Mouse (Mus musculus): ENCODE measurements around the gene Gm21974. TPM values are rescaled to one million over a fixed set of nuclear protein-coding genes. Genes with fewer than 3 reads are reported as not detected.
"Not testable (repeated sequence)": the region's sequence is repeated elsewhere in the genome, so short reads cannot be mapped to it uniquely, and the experiment has no call there.

The Gm21974 gene
- polyA plus RNA-seq, 1 experiment from 2014 or later, result not detected

DNA sequence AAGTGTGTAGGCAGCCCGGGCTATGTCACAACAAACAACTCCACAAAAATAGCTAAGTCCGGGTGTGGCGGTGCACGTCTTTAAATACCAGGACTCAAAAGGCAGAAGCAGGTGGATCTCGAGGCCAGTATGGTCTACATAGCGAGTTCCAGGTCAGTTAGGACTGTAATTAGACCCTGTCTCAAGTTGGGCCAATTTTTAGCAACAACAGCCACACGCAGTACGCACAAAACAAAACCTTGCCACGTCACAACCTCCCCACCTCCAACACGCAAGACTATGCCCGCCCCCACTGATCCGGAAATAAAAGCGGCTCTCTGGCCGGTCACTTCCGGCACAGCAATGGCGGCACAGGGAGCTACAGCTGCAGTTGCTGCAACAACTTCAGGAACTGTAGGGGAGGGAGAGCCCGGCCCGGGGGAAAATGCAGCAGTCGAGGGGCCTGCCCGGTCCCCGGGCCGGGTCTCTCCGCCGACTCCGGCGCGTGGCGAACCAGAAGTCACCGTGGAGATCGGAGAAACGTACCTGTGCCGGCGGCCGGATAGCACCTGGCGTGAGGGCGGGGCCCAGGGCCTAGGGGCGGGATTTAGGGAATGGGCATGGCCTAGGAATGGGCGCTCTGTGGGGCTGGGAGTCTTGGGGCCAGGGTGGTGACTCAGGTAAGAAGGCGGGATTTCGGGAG lies 17.1 kb upstream of the Gm21974 start, which contains the start of gene Kat8:
Gene Kat8 (plus strand): TSS at position 327 of the 682 bp plus-strand sequence.
- H3K4me3 ChIP-seq (replicated peaks), result peak within 1 kb of the TSS; percentile 75
- ATAC-seq, result peak; percentile 98
- H3K9me3 ChIP-seq, result no peaks in the 10 kb centered on the region
- H3K27ac ChIP-seq, result peak within 1 kb of the TSS; percentile 80
- H3K9ac ChIP-seq, result peak within 1 kb of the TSS; percentile 80
- peaks cover 26% of the 10 kb centered on the region for H3K36me3 ChIP-seq
- H3K4me2 ChIP-seq (replicated peaks), result peak within 1 kb of the TSS; percentile 66
- no peaks in the 10 kb centered on the region for H3K27me3 ChIP-seq (replicated peaks)
- WGBS, result 1% methylated on average over 40 of the region's 40 CpGs
- H3K4me1 ChIP-seq (replicated peaks), result 0 out of 2 replicates have a peak, but pooled peaks cover 6% of the 10 kb centered on the region

DNA sequence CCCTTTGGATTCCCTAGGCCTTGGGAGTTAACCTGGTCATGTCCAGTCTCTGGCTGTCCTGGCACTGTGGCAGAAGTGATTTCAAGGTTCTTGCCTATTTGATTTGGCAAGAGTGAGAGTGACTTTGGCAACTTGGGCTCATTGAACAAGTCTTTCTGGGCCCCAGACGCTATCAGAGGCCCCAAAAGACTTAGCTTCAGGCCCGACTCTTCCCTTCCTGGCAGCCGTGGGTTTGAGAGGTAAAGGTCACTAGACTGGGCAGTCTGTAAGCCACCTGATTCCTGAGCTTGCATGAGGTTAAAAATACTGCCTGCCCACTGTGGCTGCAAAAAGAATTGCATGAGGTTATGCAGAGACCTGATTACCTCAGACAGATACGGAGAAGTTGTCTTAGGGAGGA lies 13.4 kb upstream of the Gm21974 start:
- Histone ChIP-seq H3K36me3 (peaks cover 37% of the 10 kb centered on the region), H3K9ac (no peak overlapping the region), H3K9me3 (no peaks in the 10 kb centered on the region), H3K4me3 (replicated peaks) (no peak overlapping the region), H3K4me1 (replicated peaks) (peaks cover 19% of the 10 kb centered on the region), H3K27ac (no peak overlapping the region), H3K4me2 (replicated peaks) (no peak overlapping the region), H3K27me3 (replicated peaks) (no peaks in the 10 kb centered on the region)
- no peak for ATAC-seq
- WGBS, result 88% methylated on average over 4 of the region's 4 CpGs

DNA sequence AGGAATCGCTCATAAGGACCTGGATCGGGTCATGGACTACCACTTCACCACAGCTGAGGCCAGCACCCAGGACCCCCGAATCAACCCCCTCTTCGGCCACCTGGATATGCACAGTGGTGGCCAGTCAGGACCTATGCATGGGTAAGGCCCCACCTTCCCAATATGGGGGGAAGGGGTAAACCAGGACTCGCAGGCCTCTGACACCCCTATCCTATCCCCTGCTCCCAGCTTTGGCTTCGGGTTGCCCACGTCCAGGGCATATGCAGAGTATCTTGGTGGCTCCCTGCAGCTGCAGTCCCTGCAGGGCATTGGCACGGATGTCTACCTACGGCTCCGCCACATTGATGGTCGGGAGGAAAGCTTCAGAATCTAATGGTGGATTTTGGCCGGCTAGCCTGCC lies 12.7 kb upstream of the Gm21974 start:
- Histone ChIP-seq H3K36me3 (peaks cover 37% of the 10 kb centered on the region), H3K4me2 (replicated peaks) (no peak overlapping the region), H3K4me1 (replicated peaks) (peaks cover 16% of the 10 kb centered on the region), H3K9me3 (no peaks in the 10 kb centered on the region), H3K9ac (no peak overlapping the region), H3K4me3 (replicated peaks) (no peak overlapping the region), H3K27ac (no peak overlapping the region), H3K27me3 (replicated peaks) (no peaks in the 10 kb centered on the region)
- no peak for ATAC-seq
- WGBS, result 95% methylated on average over 12 of the region's 12 CpGs

DNA sequence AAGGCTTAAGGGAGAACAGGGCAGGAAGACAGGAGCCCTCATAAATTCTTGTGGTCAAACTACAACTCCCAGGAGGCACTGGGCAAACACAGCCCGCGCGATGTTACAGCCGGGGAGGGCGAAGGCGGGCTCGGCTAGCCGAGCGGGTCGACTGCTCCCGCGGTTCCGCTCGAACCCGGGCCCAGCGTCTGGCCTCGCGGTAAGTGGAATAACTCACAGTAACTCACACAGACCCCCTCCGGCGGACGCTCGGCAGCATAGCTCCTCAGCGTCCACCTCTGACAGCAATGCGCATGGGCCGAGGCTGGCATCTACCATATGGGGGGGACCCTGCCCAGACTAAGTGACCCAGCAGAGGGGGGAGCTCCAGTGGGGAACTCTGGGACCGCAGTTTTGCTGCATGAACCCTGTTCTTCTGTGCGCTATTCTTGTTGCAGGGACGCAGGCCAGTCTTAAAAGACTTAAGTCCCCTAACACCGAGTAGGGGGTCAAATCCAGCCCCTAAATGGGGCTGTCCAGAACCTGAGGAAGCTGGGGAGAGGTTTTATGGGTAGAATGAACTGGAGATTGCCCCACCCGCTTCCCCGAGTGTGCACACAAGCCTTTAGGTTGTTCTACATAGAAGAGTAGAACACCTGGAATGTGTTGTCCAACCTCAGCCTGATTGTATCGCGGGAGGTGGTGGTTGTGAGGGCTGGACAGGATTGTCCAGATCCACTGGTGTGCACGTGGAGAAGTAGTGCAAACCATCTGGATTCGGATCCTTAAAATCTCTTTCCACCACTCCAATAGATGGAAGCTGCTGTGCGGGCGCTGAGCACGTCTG lies 8.9 kb upstream of the Gm21974 start, which contains the start of gene Bckdk:
Gene Bckdk (plus strand): TSS at position 112 of the 826 bp plus-strand sequence.
- Histone ChIP-seq H3K27me3 (replicated peaks) (no peaks in the 10 kb centered on the region), H3K9me3 (no peaks in the 10 kb centered on the region), H3K4me3 (replicated peaks) (peak within 1 kb of the TSS; percentile 77), H3K4me2 (replicated peaks) (peak within 1 kb of the TSS; percentile 80), H3K36me3 (peaks cover 31% of the 10 kb centered on the region), H3K27ac (peak within 1 kb of the TSS; percentile 84), H3K4me1 (replicated peaks) (peaks cover 20% of the 10 kb centered on the region), H3K9ac (peak within 1 kb of the TSS; percentile 92)
- ATAC-seq, result peak; percentile 86
- 5% methylated on average over 38 of the region's 38 CpGs for WGBS

DNA sequence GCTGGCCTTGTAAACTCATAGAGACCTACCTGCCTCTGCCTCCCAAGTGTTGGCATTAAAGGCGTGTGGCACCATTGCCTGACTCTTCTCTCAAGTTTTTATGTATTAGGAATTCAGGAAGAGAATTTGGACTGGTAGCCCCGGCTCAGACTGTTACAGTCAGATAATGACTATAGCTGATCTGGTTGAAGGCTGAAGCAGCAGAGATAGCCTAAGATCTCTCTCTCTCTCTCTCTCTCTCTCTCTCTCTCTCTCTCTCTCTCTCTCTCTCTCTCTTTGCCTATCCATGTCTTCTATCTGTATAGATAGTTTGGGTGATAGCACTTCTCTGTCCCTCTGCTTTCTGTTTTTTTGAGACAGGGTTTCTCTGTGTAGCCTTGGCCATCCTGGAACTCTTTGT lies 6.5 kb upstream of the Gm21974 start:
- no peak overlapping the region for H3K4me3 ChIP-seq (replicated peaks)
- ATAC-seq, result no peak
- no peak overlapping the region for H3K4me2 ChIP-seq (replicated peaks)
- H3K9me3 ChIP-seq, result no peaks in the 10 kb centered on the region
- WGBS, result 78% methylated on average over 2 of the region's 2 CpGs
- H3K36me3 ChIP-seq, result peaks cover 14% of the 10 kb centered on the region
- no peak overlapping the region for H3K9ac ChIP-seq
- H3K4me1 ChIP-seq (replicated peaks), result peaks cover 20% of the 10 kb centered on the region
- H3K27ac ChIP-seq, result no peak overlapping the region
- H3K27me3 ChIP-seq (replicated peaks), result no peaks in the 10 kb centered on the region

DNA sequence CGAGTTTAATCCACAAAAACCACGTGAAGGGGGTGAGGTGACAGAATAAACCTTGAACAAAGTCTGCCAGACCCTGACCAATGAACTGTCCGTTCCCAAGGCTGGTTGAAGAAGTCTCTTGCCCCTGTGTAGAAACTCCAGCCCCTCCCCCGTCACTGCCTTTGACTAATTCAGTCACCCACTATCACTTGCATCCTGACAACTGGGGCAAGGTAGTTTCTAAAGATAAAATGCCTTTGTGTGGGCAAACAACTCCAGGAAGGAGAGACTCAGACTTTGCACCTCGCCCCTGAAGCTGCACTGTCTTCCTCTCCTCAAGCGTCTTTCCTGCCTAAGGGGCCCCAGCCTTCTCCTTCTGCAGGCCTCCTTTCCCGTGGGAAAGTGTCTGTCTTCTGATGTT lies 4.7 kb upstream of the Gm21974 start:
- H3K4me1 ChIP-seq (replicated peaks), result peaks cover 15% of the 10 kb centered on the region
- H3K4me3 ChIP-seq (replicated peaks), result no peak overlapping the region
- peak overlapping the region; percentile 41 for H3K4me2 ChIP-seq (replicated peaks)
- H3K9me3 ChIP-seq, result no peaks in the 10 kb centered on the region
- no peaks in the 10 kb centered on the region for H3K36me3 ChIP-seq
- 31% methylated on average over 7 of the region's 7 CpGs for WGBS
- peak; percentile 42 for ATAC-seq
- peak overlapping the region; percentile 90 for H3K27ac ChIP-seq
- no peaks in the 10 kb centered on the region for H3K27me3 ChIP-seq (replicated peaks)
- H3K9ac ChIP-seq, result no peak overlapping the region

DNA sequence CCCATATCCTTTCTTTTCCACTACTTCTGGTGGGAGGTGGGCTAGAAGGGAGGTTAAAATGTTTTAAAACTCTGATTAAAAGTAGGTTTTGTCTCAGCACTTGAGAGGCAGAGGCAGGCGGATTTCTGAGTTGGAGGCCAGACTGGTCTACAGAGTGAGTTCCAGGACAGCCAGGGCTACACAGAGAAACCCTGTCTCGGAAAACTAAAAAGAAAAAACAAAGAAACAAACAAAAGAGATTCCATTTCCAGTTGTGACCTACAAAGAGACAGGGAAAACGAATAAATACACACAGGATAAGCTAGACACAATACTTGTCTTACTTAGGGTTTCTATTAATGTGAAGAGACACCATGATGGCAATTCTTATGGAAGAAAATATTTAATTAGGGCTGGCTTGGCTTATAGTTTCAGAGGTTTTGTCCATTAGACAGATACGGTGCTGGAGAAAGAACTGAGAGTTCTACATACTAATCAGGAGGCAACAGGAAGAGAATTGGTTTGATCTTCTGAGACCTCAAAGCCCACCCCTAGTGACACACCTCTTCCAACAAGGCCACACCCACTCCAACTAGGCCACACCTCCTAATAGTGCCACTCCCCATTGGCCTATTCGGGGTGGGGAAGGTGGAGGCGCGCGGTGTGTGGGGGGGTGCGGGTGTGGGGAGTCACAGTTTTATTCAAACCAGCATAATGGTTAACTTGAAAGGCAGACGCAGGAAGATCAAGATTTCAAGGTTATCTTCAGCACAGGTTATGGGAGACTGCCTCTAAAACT lies 3.1 kb upstream of the Gm21974 start:
- H3K27me3 ChIP-seq (replicated peaks), result no peaks in the 10 kb centered on the region
- no peak overlapping the region for H3K9ac ChIP-seq
- peak overlapping the region; percentile 90 for H3K27ac ChIP-seq
- peak overlapping the region; percentile 41; the same call in 1 of the 2 replicates for H3K4me2 ChIP-seq (replicated peaks)
- H3K36me3 ChIP-seq, result no peaks in the 10 kb centered on the region
- H3K4me1 ChIP-seq (replicated peaks), result peaks cover 15% of the 10 kb centered on the region
- H3K4me3 ChIP-seq (replicated peaks), result no peak overlapping the region
- 31% methylated on average over 10 of the region's 10 CpGs for WGBS
- ATAC-seq, result 0 out of 2 replicates have a peak, but pooled peaks have one; percentile 26
- H3K9me3 ChIP-seq, result no peaks in the 10 kb centered on the region

DNA sequence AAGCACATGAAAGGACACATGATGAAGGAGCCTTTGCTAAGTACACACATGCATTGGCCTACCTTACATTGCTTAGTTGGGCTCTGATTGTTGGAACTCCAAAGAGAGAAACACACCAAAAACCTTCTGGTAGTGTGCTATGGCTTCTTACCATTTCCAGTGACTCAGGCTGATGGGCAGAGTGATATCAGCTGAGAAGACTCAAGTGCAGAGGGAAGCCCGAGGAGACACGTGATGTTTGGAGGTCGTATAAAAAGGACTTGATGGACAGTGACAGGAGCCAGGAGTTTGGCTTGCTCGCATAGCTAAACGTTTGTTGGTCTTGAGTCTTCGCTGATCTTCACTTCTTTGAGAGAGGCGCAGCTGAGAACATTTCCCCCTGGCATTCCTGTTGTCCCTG lies 2.3 kb upstream of the Gm21974 start:
- H3K4me2 ChIP-seq (replicated peaks), result no peak overlapping the region
- no peak overlapping the region for H3K9ac ChIP-seq
- peaks cover 4% of the 10 kb centered on the region; the same call in 1 of the 2 replicates for H3K36me3 ChIP-seq
- ATAC-seq, result no peak
- peaks cover 15% of the 10 kb centered on the region for H3K4me1 ChIP-seq (replicated peaks)
- H3K27me3 ChIP-seq (replicated peaks), result no peaks in the 10 kb centered on the region
- H3K27ac ChIP-seq, result no peak overlapping the region
- 84% methylated on average over 7 of the region's 7 CpGs for WGBS
- no peaks in the 10 kb centered on the region for H3K9me3 ChIP-seq
- H3K4me3 ChIP-seq (replicated peaks), result no peak overlapping the region

DNA sequence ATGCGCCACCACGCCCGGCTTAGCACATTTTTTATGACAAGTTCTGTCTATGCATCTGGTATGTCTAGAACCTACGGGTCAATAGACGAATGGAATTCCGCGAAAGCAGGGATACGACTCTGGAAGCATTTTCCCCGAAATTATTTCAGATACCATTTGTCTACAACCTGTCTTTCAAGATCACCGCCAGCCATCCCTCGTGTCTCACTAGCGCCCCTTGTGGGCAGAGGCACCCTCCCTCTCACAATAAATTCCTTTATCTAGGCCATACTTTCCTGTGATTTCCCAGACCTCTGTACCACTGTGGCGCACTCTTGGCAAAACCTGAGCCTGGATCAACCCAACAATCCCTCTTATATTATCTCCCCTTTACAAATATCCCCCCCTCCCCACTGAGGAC lies 1.1 kb upstream of the Gm21974 start:
- no peak overlapping the region for H3K27ac ChIP-seq
- peaks cover 4% of the 10 kb centered on the region; the same call in 1 of the 2 replicates for H3K36me3 ChIP-seq
- no peak for ATAC-seq
- H3K9ac ChIP-seq, result no peak overlapping the region
- 66% methylated on average over 13 of the region's 13 CpGs for WGBS
- H3K9me3 ChIP-seq, result no peaks in the 10 kb centered on the region
- peaks cover 15% of the 10 kb centered on the region for H3K4me1 ChIP-seq (replicated peaks)
- H3K27me3 ChIP-seq (replicated peaks), result no peaks in the 10 kb centered on the region
- no peak overlapping the region for H3K4me3 ChIP-seq (replicated peaks)
- H3K4me2 ChIP-seq (replicated peaks), result no peak overlapping the region

DNA sequence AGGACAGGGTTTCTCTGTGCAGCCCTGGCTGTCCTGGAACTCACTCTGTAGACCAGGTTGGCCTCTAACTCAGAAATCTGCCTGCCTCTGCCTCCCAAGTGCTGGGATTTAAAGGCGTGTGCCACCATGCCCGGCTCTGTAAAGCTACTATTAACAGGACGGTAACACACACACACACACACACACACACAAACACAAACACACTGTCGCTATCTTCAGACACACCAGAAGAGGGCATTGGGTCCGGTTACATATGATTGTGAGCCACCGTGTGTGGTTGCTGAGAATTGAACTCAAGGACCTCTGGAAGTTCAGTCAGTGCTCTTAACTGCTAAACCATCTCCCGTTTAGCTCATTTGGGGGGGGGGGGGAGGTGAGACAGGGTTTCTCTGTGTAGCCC lies 637 bp upstream of the Gm21974 start:
- H3K36me3 ChIP-seq; H3K9ac ChIP-seq; H3K9me3 ChIP-seq; H3K27me3 ChIP-seq (replicated peaks); H3K4me3 ChIP-seq (replicated peaks): not testable (repeated sequence)
- Histone ChIP-seq H3K4me2 (replicated peaks) (peak overlapping the region; percentile 88; the same call in 1 of the 2 replicates), H3K4me1 (replicated peaks) (peaks cover 15% of the 10 kb centered on the region), H3K27ac (0 out of 2 replicates have a peak overlapping the region, but pooled peaks have one; percentile 24)
- 0 out of 2 replicates have a peak, but pooled peaks have one; percentile 0 for ATAC-seq
- 67% methylated on average over 7 of the region's 7 CpGs for WGBS

DNA sequence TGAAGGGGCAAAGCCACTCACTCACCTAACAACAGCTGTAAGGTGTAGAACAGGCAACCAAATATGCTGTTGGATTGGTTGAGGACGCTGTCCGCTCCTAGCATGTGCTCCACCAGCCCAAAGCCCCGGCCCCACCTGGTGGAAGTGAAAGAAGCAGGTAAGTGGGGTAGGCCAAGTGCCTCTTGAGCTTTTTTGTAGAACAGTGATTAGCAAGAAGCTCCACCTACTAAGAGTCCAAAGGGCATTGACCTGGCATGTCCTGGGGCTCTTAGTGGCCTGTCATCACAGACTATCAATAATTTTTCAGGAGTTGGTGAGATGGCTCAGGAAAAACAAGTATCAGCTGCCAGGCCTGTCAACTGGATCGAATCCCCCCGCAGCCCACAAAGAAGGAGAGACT lies 774 bp downstream of the Gm21974 start:
- Histone ChIP-seq H3K27ac (peak overlapping the region; percentile 87), H3K36me3 (peaks cover 4% of the 10 kb centered on the region; the same call in 1 of the 2 replicates), H3K27me3 (replicated peaks) (no peaks in the 10 kb centered on the region), H3K4me3 (replicated peaks) (peak overlapping the region; percentile 64), H3K9me3 (no peaks in the 10 kb centered on the region), H3K9ac (peak overlapping the region; percentile 68), H3K4me2 (replicated peaks) (peak overlapping the region; percentile 88), H3K4me1 (replicated peaks) (peaks cover 12% of the 10 kb centered on the region)
- WGBS, result 62% methylated on average over 5 of the region's 5 CpGs
- no peak for ATAC-seq

DNA sequence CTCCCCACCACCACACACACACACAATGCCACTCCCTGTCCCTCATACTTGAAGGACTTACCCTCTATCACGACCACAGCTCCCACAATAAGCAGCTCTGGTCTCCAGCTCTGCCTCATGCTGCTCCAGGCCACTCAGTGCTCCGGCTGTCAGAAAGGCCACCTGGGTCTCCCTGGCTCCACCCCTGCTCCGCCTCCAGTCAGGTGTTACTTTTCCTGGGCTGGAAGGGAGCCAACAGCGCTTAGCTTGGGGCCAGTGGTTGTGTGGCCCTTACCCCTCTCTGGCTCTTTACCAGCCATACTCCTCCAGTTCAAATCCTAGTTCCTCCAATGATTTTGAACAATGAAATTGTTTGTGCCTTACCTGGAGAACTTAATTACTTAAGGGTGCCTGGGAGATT lies 4.5 kb downstream of the Gm21974 start, which contains the start of gene Prss53:
Gene Prss53 (minus strand): TSS at position 173 of the 400 bp plus-strand sequence.
- Histone ChIP-seq H3K4me2 (replicated peaks) (no peak within 1 kb of the TSS), H3K9ac (no peak within 1 kb of the TSS), H3K27me3 (replicated peaks) (no peaks in the 10 kb centered on the region), H3K27ac (no peak within 1 kb of the TSS), H3K36me3 (peaks cover 11% of the 10 kb centered on the region), H3K4me1 (replicated peaks) (peaks cover 8% of the 10 kb centered on the region), H3K4me3 (replicated peaks) (no peak within 1 kb of the TSS), H3K9me3 (no peaks in the 10 kb centered on the region)
- peak; percentile 28 for ATAC-seq
- WGBS, result 25% methylated on average over 4 of the region's 4 CpGs

Data from intestine, embryonic 15.5 days (tissue).